Mouse (Mus musculus) spleen, postnatal 4 days (tissue): ENCODE results near the gene Ust.
A peak's percentile ranks its signal among the peaks of the same experiment; 100 is the strongest.

Source experiments
- DNase-seq, 2 experiments: peaks; one replicate each; pipeline ENCODE4 v3.0.0; 2022; ENCODE audit warnings: low spot score in 2 of 2

The Ust gene

DNA sequence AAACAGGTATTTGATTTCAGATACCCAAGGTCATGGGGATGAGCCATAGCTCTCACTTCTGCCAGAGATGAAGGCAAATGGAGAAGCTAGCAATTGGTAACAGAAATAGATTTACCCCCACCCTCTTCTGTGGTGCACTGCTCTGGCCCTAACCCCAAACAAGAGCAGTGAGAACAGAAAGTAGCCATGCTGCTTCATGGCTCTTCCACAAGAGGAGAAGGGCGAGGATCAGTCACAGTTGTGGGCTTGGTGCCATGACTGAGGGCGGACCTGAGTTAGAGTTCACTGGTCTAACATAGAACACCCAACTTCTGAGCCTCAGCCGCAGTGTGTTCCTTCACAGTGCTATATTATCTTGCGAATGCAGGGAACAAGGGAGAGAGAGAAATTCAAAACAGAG, 13.8 kb downstream of the Ust start:
- no peak for DNase-seq

- peak in 1 of 2 experiments; percentile 34 for DNase-seq
Measured at GRCm38 (mm10) chr10:8498951-8499891, 19.4 kb downstream of the Ust start.

DNA sequence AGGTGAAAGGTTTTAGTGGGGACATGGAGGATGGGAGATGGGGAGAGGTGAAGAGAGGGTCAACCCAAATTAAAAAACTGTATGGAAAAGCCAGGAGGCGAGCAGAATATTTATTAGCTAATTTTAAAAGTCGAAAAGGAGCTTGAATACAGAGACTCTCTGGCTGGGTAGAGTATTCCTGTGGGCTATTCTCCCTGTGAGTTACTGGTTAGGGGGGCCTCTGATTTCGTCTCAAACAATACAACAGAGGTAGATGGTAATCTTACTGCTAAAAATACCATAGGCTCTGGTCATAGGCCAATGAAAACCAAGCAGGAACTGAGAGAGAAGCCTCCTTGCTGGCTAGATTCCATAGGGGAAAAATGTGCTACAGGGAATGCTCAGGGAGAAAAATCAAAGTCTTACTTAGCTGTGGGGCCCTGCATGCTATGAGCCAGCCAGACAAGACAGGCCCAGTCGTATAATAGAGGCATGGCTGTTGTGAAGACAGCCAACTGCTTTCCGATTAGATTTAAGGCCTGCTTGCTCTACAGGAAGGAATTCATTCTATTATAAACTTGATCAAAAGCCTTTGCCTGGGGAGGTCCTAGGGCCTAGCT, 23.0 kb downstream of the Ust start:
- no peak for DNase-seq

DNA sequence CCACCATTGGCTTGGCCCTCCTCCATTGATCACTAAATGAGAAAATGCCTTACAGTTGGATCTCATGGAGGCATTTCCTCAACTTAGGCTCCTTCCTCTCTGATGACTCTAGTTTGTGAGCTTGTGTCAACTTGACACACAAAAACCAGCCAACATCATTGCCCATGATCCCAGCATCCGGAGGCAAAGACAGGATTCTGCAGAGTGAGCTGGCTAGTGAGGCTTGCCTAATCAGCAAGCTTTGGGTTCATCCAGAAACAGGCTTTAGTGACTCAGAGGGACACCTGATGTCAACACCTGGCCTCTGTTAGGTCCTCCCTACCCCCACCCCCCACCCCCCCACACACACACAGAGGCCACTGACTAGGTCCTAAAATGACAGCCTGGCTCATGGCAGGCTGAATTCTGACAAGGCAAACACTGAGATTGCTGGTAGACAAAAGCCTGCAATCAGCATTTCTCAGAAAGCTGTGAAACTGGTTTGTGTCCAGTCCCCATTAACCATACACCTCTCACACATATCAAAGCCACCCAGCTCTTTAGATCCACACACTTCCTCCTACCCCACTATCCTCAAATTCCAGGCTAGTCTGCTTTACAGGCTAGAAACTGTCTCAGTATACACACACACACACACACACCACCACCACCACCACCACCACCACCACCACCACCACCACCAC, 26.6 kb downstream of the Ust start:
- no peak for DNase-seq

DNA sequence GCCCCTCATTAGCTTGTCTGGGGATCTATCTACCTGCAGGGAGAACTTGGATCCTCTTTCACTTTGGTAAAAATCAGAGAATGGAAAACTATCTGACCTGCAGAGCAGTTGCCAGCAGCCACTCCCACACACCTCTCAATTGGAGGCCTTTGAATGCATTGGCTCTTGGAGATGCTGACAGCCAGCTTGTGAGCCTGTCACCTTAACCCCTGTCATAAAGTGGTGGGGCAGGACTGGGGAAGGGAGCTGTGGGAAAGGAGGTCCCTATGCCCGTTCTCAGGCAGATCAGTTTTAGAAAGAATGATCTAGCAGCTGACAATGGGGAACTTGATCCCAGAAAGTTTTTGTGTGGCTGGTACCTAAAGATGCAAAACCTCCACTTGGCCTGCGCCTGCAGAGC, 31.2 kb downstream of the Ust start:
- no peak for DNase-seq

GRCm38 (mm10) chr10:8484487-8484886, 34.1 kb downstream of the Ust start:
- DNase-seq: no peak

DNA sequence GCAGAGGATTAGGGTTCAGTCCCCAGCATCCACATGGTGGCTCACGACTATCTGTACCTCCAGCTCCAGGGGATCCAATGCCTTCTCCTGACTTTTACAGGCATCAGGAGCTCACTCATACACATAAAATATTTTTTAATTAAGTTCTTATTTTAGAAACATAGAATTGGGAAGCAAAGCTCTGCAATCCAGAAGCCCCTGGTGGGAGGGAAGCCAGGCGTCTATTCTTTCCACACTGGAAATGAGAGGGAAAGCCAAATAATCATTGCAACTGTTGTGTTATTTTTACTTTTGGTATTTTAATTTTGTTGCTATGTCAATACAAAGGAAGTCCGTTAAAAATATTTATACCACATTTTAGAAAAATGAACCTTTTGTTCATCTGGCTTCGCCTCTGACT, 35.8 kb downstream of the Ust start:
- no peak for DNase-seq

DNA sequence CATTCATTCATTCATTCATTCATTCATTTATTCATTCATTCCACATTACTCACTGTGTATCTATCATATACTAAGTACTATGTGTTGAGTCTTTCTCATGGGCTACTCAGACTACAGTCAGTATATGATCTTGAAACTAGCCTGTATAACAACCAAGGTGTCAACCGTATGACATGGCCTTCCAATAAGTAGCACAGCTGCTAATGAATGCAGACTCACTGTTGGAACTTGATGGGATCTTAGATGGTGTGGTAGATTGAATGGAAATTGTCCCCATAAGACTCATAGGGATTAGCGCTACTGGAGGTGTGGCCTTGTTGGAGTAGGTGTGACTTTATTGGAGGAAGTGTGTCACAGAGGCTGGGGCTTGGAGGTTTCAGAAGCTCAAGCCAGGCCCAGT, 38.8 kb downstream of the Ust start:
- DNase-seq: peak in 1 of 2 experiments; percentile 25

- DNase-seq: no peak
Measured at GRCm38 (mm10) chr10:8477936-8478335, 40.7 kb downstream of the Ust start.

DNA sequence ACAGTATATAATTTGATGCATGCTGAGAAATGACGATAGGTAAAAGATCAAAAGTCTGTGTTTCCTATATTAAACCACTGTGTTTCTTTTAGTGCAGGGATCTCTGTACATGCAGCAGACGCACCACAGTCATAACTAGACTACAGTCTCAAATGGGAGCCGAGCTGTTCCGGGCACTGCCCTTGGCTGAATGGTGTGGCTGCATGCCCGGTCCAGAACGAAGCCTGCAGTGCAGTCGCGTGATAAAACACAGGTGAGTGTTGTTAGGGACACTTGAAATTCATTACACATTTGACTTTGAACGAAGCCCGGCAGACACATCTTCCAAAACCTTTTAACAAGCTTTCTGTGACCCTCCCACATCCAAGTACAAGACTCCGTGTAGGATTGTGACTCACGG, 46.6 kb downstream of the Ust start:
- peak in 1 of 2 experiments; percentile 39 for DNase-seq

DNA sequence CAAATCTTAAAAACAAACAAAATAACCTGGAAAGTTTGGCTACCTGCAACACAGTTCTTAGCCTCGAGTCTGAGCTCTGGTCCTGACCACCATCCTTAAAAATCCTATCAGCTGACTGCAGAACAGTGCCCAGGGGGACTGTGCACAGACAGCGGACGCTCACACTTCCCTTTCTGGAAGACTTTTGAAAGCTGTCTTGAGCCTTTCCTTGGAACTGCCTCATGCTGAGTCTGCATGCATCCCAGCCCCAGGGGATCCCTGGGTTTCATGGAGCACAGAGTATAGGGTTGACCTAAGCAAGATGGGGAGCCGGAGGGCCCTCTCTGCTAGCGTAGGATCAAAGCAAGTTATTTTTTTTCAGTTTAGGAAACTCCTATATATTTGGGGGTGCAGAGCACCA, 47.6 kb downstream of the Ust start:
- DNase-seq: peak in 1 of 2 experiments; percentile 35

GRCm38 (mm10) chr10:8469516-8469915, 49.1 kb downstream of the Ust start:
- no peak for DNase-seq

- no peak for DNase-seq
Measured at GRCm38 (mm10) chr10:8468651-8469386, 49.8 kb downstream of the Ust start.

GRCm38 (mm10) chr10:8465918-8466317, 52.7 kb downstream of the Ust start:
- no peak for DNase-seq

GRCm38 (mm10) chr10:8465216-8465615, 53.4 kb downstream of the Ust start:
- no peak for DNase-seq

GRCm38 (mm10) chr10:8461372-8461771, 57.3 kb downstream of the Ust start:
- DNase-seq: no peak

- DNase-seq: no peak
Measured at GRCm38 (mm10) chr10:8454711-8455110, 63.9 kb downstream of the Ust start.

GRCm38 (mm10) chr10:8447681-8448080, 70.9 kb downstream of the Ust start:
- no peak for DNase-seq

- no peak for DNase-seq
Measured at GRCm38 (mm10) chr10:8446972-8447371, 71.7 kb downstream of the Ust start.

GRCm38 (mm10) chr10:8444052-8444451, 74.6 kb downstream of the Ust start:
- DNase-seq: no peak

GRCm38 (mm10) chr10:8431857-8432256, 86.8 kb downstream of the Ust start:
- DNase-seq: no peak
